Mouse (Mus musculus) central nervous system, embryonic 14 days (tissue): Measurements from ENCODE around the gene Tmem259. TPM values are rescaled to one million over a fixed set of nuclear protein-coding genes. Genes with fewer than 3 reads are reported as not detected.

ENCODE experiments used
- polyA plus RNA-seq: library from polyadenylated mRNA; depleted of rRNA; stranded (reverse); fragments of >200 nt; gene quantifications from 2 replicates; pipeline ENCODE4 v1.2.3, GENCODE M21; 2012; rRNA removed

Tmem259 gene
- polyA plus RNA-seq: 232 and 237 TPM in 2 replicates

DNA sequence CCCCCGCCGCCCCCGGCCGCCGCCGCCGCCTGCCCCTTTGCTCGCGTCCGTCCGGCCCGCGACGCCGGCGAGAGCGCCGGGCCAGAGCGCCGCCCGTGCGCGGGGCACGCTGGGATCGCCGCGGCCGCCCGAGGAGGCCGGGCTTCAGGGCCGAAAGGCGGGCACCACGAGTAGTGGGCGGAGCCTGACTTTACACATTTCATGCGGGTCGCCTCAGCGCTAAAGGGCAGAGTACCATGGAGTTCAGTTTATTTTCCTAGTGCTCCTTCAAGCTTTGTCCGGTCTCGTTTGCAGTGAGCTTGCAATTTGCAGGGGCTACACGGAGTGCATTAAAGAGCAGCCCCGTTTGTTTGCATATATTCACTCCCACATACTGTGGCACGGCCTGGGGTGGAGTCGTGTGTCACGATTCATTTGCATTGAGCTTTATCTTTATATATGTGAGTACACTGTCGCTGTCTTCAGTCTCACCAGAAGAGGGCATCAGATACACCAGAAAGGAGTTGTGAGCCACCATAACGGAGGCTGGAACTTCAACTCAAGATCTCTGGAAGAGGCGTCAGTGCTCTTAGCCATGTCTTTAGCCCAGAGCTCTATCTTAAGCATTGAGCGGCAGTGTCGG lies at the start of gene Tmem259:
TSS of gene Tmem259 (minus strand) at position 136 of the 622 bp plus-strand sequence.

GRCm38 (mm10) chr10:80016511-80016910 lies 32.4 kb upstream of the Tmem259 start, which contains the start of gene Arhgap45:
Gene Arhgap45, plus strand, starts transcription at chr10:80016653.

DNA sequence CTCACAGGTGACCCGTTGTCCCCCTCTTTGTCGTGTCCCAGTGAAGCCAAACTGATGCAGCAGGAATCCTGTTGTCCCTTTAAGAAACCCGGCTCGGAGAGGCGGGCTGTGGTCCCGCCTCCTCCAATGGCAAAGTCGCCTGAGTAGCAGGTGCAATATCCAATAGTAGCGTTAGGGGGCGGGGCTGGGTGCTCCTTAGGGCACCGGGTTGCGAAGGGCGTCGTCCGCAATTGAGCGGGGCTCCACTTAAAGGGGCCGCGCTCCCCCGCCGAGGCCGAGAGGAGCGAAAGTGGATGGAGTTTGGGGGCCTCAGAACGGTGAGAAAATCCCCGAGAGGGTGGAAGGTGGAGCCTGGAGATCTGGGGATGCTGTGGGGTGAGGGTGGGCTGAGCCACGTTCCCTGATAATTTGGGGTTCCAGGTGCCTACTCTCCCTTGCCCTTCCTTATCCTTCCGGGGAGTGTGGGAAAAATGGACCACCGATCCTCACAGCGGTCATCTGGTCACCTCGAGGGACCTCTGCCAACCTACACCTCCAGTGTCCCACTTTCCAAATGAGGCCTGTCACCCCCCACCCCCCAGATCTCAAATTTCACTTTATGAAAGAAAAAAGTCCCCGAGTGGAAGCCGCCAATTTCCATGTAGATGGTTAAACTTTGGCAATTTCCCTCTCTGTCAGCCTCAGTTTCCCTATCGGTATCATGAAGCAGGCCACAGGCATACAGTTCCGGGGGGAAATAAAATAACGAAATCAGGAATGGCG lies 12.3 kb upstream of the Tmem259 start, which contains the start of gene Abca7:
TSS of gene Abca7 (plus strand) at position 223 of the 762 bp plus-strand sequence.

GRCm38 (mm10) chr10:79988506-79989271 lies 4.6 kb upstream of the Tmem259 start, which contains the start of gene Cnn2:
Gene Cnn2, plus strand, starts transcription at chr10:79988584.

GRCm38 (mm10) chr10:79970415-79971182 lies 13.5 kb downstream of the Tmem259 start, which contains the start of gene Grin3b:
Gene Grin3b, plus strand, starts transcription at chr10:79970715.

GRCm38 (mm10) chr10:79959847-79960601 lies 24.1 kb downstream of the Tmem259 start, which contains the start of gene Wdr18:
Gene Wdr18, plus strand, starts transcription at chr10:79960152.

GRCm38 (mm10) chr10:79926491-79927323 lies 57.4 kb downstream of the Tmem259 start, which contains the start of gene Arid3a:
Gene Arid3a, plus strand, starts transcription at chr10:79927043.

Other genes starting within 250 kb of the Tmem259 start
- gene Polrmt, start 237.7 kb downstream of the Tmem259 start, polyA plus RNA-seq: 63.8 and 70.7 TPM in 2 replicates
- 0.55 and 0.59 TPM in 2 replicates for gene Fgf22, start 229.3 kb downstream of the Tmem259 start, polyA plus RNA-seq
- 151 and 157 TPM in 2 replicates for gene Rnf126, start 217.4 kb downstream of the Tmem259 start, polyA plus RNA-seq
- gene Fstl3, start 207.1 kb downstream of the Tmem259 start, polyA plus RNA-seq: 1.9 and 3.5 TPM in 2 replicates
- gene Prss57, start 193.4 kb downstream of the Tmem259 start, polyA plus RNA-seq: 0.10 and 0.13 TPM in 2 replicates
- 138 and 149 TPM in 2 replicates for gene Palm, start 190.8 kb downstream of the Tmem259 start, polyA plus RNA-seq
- 0.93 and 0.94 TPM in 2 replicates for gene Misp, start 163.3 kb downstream of the Tmem259 start, polyA plus RNA-seq
- gene Ptbp1, start 129.9 kb downstream of the Tmem259 start, polyA plus RNA-seq: 210 and 249 TPM in 2 replicates
- gene Prtn3, start 109.9 kb downstream of the Tmem259 start, polyA plus RNA-seq: 14.8 and 17.6 TPM in 2 replicates
- gene Plppr3, start 109.7 kb downstream of the Tmem259 start, polyA plus RNA-seq: 764 and 843 TPM in 2 replicates
- 0.29 and 0.48 TPM in 2 replicates for gene Elane, start 98.1 kb downstream of the Tmem259 start, polyA plus RNA-seq
- 0.32 and 0.45 TPM in 2 replicates for gene Cfd, start 93.5 kb downstream of the Tmem259 start, polyA plus RNA-seq
- gene Med16, start 75.4 kb downstream of the Tmem259 start, polyA plus RNA-seq: 72.2 and 72.6 TPM in 2 replicates
- not detected in 2 replicates for gene Gm26602, start 73.5 kb downstream of the Tmem259 start, polyA plus RNA-seq
- gene Kiss1r, start 67.4 kb downstream of the Tmem259 start, polyA plus RNA-seq: 2.9 and 3.3 TPM in 2 replicates
- gene R3hdm4, start 63.1 kb downstream of the Tmem259 start, polyA plus RNA-seq: 151 and 165 TPM in 2 replicates
- gene Arid3a, start 57.3 kb downstream of the Tmem259 start, polyA plus RNA-seq: 5.7 and 5.8 TPM in 2 replicates
- 56.8 and 61.0 TPM in 2 replicates for gene Wdr18, start 24.2 kb downstream of the Tmem259 start, polyA plus RNA-seq
- gene Grin3b, start 13.6 kb downstream of the Tmem259 start, polyA plus RNA-seq: 0.28 and 0.36 TPM in 2 replicates
- 24.5 and 48.2 TPM in 2 replicates for gene Cnn2, start 4.3 kb upstream of the Tmem259 start, polyA plus RNA-seq
- 11.6 and 12.4 TPM in 2 replicates for gene Abca7, start 12.2 kb upstream of the Tmem259 start, polyA plus RNA-seq
- 4.7 and 6.9 TPM in 2 replicates for gene Arhgap45, start 32.3 kb upstream of the Tmem259 start, polyA plus RNA-seq
- gene Polr2e, start 55.5 kb upstream of the Tmem259 start, polyA plus RNA-seq: 262 and 267 TPM in 2 replicates
- gene Gpx4, start 62.8 kb upstream of the Tmem259 start, polyA plus RNA-seq: 405 and 406 TPM in 2 replicates
- gene Sbno2, start 121.2 kb upstream of the Tmem259 start, polyA plus RNA-seq: 28.9 and 30.5 TPM in 2 replicates
- 122 and 127 TPM in 2 replicates for gene Stk11, start 131.5 kb upstream of the Tmem259 start, polyA plus RNA-seq
- 370 and 392 TPM in 2 replicates for gene Atp5d, start 154.3 kb upstream of the Tmem259 start, polyA plus RNA-seq
- gene Cbarp, start 156.5 kb upstream of the Tmem259 start, polyA plus RNA-seq: 141 and 148 TPM in 2 replicates
- gene Midn, start 163.9 kb upstream of the Tmem259 start, polyA plus RNA-seq: 166 and 189 TPM in 2 replicates
- 465 and 485 TPM in 2 replicates for gene Cirbp, start 181.7 kb upstream of the Tmem259 start, polyA plus RNA-seq
- gene 1600002K03Rik, start 188.6 kb upstream of the Tmem259 start, polyA plus RNA-seq: 19.6 and 22.3 TPM in 2 replicates
- gene Efna2, start 195.2 kb upstream of the Tmem259 start, polyA plus RNA-seq: 44.2 and 45.0 TPM in 2 replicates
- 67.3 and 73.6 TPM in 2 replicates for gene Mum1, start 242.1 kb upstream of the Tmem259 start, polyA plus RNA-seq